Mouse (Mus musculus): ENCODE results near the gene Tspan17. TPM values are rescaled to one million over a fixed set of nuclear protein-coding genes. Genes with fewer than 3 reads are reported as not detected.

Gene Tspan17
- 9.8 and 10.4 TPM in 2 replicates for total RNA-seq (2012; rRNA removed)

GRCm38 (mm10) chr13:54788740-54789560 is at the start of gene Tspan17:
Gene Tspan17, plus strand, starts transcription at chr13:54789377.
- H3K27ac ChIP-seq (ENCODE audit: insufficient read depth, low read depth, low read length, poor library complexity, severe bottlenecking): peak within 1 kb of the TSS; percentile 70

GRCm38 (mm10) chr13:54746110-54746509 is 43.1 kb upstream of the Tspan17 start:
- in situ Hi-C loops (cut with MboI; ENCODE audit: low sequenced_read_pairs in 2 of 2, unreplicated experiment in 2 of 2): no loop called here
- TF ChIP-seq MAFK (IDR thresholded peaks at IDR 0.05; ENCODE audit: insufficient read depth, low read depth, low read length) (no peak), HCFC1 (IDR thresholded peaks at IDR 0.05; ENCODE audit: borderline replicate concordance, insufficient read depth, low read length) (no peak), ZNF384 (IDR thresholded peaks at IDR 0.05; ENCODE audit: low read depth, low read length) (no peak), ZC3H11A (IDR thresholded peaks at IDR 0.05; ENCODE audit: borderline replicate concordance, low read depth, low read length) (no peak), CHD2 (IDR thresholded peaks at IDR 0.05; ENCODE audit: low read depth, low read length) (no peak)
- no peaks in the 10 kb centered on the region for H3K36me3 ChIP-seq (ENCODE audit: control insufficient read depth, insufficient read depth, low read length, poor library complexity, severe bottlenecking)
- no peak overlapping the region for H3K4me3 ChIP-seq (ENCODE audit: insufficient read depth in 1 of 2, low read depth in 1 of 2, low read length in 2 of 2, poor library complexity in 1 of 2, severe bottlenecking in 1 of 2)
- no peak overlapping the region for H3K27ac ChIP-seq (ENCODE audit: insufficient read depth, low read depth, low read length, poor library complexity, severe bottlenecking)
- DNase-seq (ENCODE audit: low read depth, low spot score): no peak
- H3K9me3 ChIP-seq (ENCODE audit: control insufficient read depth, insufficient read depth, low read depth, low read length): no peaks in the 10 kb centered on the region
- H3K4me1 ChIP-seq (ENCODE audit: control insufficient read depth in 2 of 2, insufficient read depth in 2 of 2, low read length in 2 of 2, poor library complexity in 1 of 2): 0 out of 4 replicates have a peak, but pooled peaks cover 0 to 2% of the 10 kb centered on the region in 2 experiments
- H3K9ac ChIP-seq (ENCODE audit: insufficient read depth, low read depth, low read length, poor library complexity, severe bottlenecking): no peak overlapping the region

More at GRCm38 (mm10) chr13:54788740-54789560, at the start of gene Tspan17:
- Histone ChIP-seq H3K4me1 (ENCODE audit: control insufficient read depth in 2 of 2, insufficient read depth in 2 of 2, low read length in 2 of 2, poor library complexity in 1 of 2) (peaks cover 4 to 28% of the 10 kb centered on the region in 2 experiments; a peak in 2 of 4 replicates), H3K4me3 (ENCODE audit: insufficient read depth in 1 of 2, low read depth in 1 of 2, low read length in 2 of 2, poor library complexity in 1 of 2, severe bottlenecking in 1 of 2) (peak within 1 kb of the TSS; percentile 79 to 95), H3K9ac (ENCODE audit: insufficient read depth, low read depth, low read length, poor library complexity, severe bottlenecking) (peak within 1 kb of the TSS; percentile 72), H3K9me3 (ENCODE audit: control insufficient read depth, insufficient read depth, low read depth, low read length) (no peaks in the 10 kb centered on the region), H3K36me3 (ENCODE audit: control insufficient read depth, insufficient read depth, low read length, poor library complexity, severe bottlenecking) (no peaks in the 10 kb centered on the region)
- in situ Hi-C loops (cut with MboI; ENCODE audit: low sequenced_read_pairs in 2 of 2, unreplicated experiment in 2 of 2): no loop called here
- DNase-seq (ENCODE audit: low read depth, low spot score): peak; percentile 100
- TF ChIP-seq ZNF384 (IDR thresholded peaks at IDR 0.05; ENCODE audit: low read depth, low read length): peak; percentile 94
- TF ChIP-seq CHD2 (IDR thresholded peaks at IDR 0.05; ENCODE audit: low read depth, low read length): no peak
- TF ChIP-seq MAFK (IDR thresholded peaks at IDR 0.05; ENCODE audit: insufficient read depth, low read depth, low read length): no peak

- no peak for TF ChIP-seq ZC3H11A (IDR thresholded peaks at IDR 0.05; ENCODE audit: borderline replicate concordance, low read depth, low read length)
- no peak for TF ChIP-seq CHD2 (IDR thresholded peaks at IDR 0.05; ENCODE audit: low read depth, low read length)
- TF ChIP-seq MAFK (IDR thresholded peaks at IDR 0.05; ENCODE audit: insufficient read depth, low read depth, low read length): no peak
- TF ChIP-seq HCFC1 (IDR thresholded peaks at IDR 0.05; ENCODE audit: borderline replicate concordance, insufficient read depth, low read length): no peak
- 0 out of 4 replicates have a peak, but pooled peaks cover 0 to 2% of the 10 kb centered on the region in 2 experiments for H3K4me1 ChIP-seq (ENCODE audit: control insufficient read depth in 2 of 2, insufficient read depth in 2 of 2, low read length in 2 of 2, poor library complexity in 1 of 2)
- no peak overlapping the region for H3K9ac ChIP-seq (ENCODE audit: insufficient read depth, low read depth, low read length, poor library complexity, severe bottlenecking)
- DNase-seq (ENCODE audit: low read depth, low spot score): no peak
- H3K36me3 ChIP-seq (ENCODE audit: control insufficient read depth, insufficient read depth, low read length, poor library complexity, severe bottlenecking): no peaks in the 10 kb centered on the region
- no peak overlapping the region for H3K27ac ChIP-seq (ENCODE audit: insufficient read depth, low read depth, low read length, poor library complexity, severe bottlenecking)
- H3K9me3 ChIP-seq (ENCODE audit: control insufficient read depth, insufficient read depth, low read depth, low read length): no peaks in the 10 kb centered on the region
- H3K4me3 ChIP-seq (ENCODE audit: insufficient read depth in 1 of 2, low read depth in 1 of 2, low read length in 2 of 2, poor library complexity in 1 of 2, severe bottlenecking in 1 of 2): no peak overlapping the region
- in situ Hi-C loops (cut with MboI; ENCODE audit: low sequenced_read_pairs in 2 of 2, unreplicated experiment in 2 of 2): no loop called here
Observed at GRCm38 (mm10) chr13:54746896-54747295, 42.3 kb upstream of the Tspan17 start.

- Histone ChIP-seq H3K4me3 (ENCODE audit: insufficient read depth in 1 of 2, low read depth in 1 of 2, low read length in 2 of 2, poor library complexity in 1 of 2, severe bottlenecking in 1 of 2) (no peak overlapping the region), H3K4me1 (ENCODE audit: control insufficient read depth in 2 of 2, insufficient read depth in 2 of 2, low read length in 2 of 2, poor library complexity in 1 of 2) (0 out of 4 replicates have a peak, but pooled peaks cover 0 to 2% of the 10 kb centered on the region in 2 experiments), H3K9me3 (ENCODE audit: control insufficient read depth, insufficient read depth, low read depth, low read length) (no peaks in the 10 kb centered on the region), H3K9ac (ENCODE audit: insufficient read depth, low read depth, low read length, poor library complexity, severe bottlenecking) (no peak overlapping the region), H3K36me3 (ENCODE audit: control insufficient read depth, insufficient read depth, low read length, poor library complexity, severe bottlenecking) (no peaks in the 10 kb centered on the region), H3K27ac (ENCODE audit: insufficient read depth, low read depth, low read length, poor library complexity, severe bottlenecking) (no peak overlapping the region)
- in situ Hi-C loops (cut with MboI; ENCODE audit: low sequenced_read_pairs in 2 of 2, unreplicated experiment in 2 of 2): no loop called here
- TF ChIP-seq HCFC1 (IDR thresholded peaks at IDR 0.05; ENCODE audit: borderline replicate concordance, insufficient read depth, low read length) (no peak), CHD2 (IDR thresholded peaks at IDR 0.05; ENCODE audit: low read depth, low read length) (no peak)
- DNase-seq (ENCODE audit: low read depth, low spot score): no peak
Observed at GRCm38 (mm10) chr13:54748190-54748589, 41.0 kb upstream of the Tspan17 start.

Data from ES-E14 (cell line).